Mouse (Mus musculus): ENCODE results near the gene Plce1. TPM values are rescaled to one million over a fixed set of nuclear protein-coding genes. Genes with fewer than 3 reads are reported as not detected.
A peak's percentile ranks its signal among the peaks of the same experiment; 100 is the strongest.

The Plce1 gene
- polyA plus RNA-seq, 1 experiment from 2014 or later, result 5.0 TPM

DNA sequence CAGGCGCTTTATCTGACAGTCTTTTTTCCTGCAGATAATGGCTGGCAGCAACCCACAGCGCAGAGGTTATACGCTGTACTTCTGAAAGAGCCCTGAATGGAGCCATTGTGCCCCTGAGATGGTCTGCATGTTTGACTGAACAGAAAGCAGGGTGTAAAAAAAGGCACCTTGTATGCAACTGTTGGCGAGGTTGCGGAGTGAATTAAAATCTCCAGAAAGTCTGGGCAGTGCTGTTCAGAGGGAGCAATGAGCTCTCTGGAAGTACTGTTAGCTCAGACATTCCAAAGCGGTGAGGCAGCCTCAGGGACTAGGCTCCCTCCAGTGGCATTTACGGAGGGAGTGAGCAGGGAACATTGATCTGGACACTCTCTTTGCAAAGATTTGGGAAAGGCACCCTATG, 2.0 kb upstream of the Plce1 start:
- H3K27me3 ChIP-seq (ENCODE audit: insufficient read depth, poor library complexity, severe bottlenecking), result peaks cover 38% of the 10 kb centered on the region
- WGBS, result 10% methylated on average over 7 of the region's 7 CpGs
- H3K27ac ChIP-seq, result peak overlapping the region; percentile 71
- H3K4me1 ChIP-seq (replicated peaks), result peaks cover 62% of the 10 kb centered on the region
- peak; percentile 62 for DNase-seq (ENCODE audit: low spot score)
- no peaks in the 10 kb centered on the region for H3K9me3 ChIP-seq
- no peaks in the 10 kb centered on the region for H3K36me3 ChIP-seq
- H3K4me3 ChIP-seq, result peak overlapping the region; percentile 9

GRCm38 (mm10) chr19:38479473-38479872, 1.4 kb upstream of the Plce1 start:
- Histone ChIP-seq H3K27me3 (ENCODE audit: insufficient read depth, poor library complexity, severe bottlenecking) (peaks cover 40% of the 10 kb centered on the region), H3K4me1 (replicated peaks) (peaks cover 62% of the 10 kb centered on the region), H3K4me3 (0 out of 2 replicates have a peak overlapping the region, but pooled peaks have one; percentile 9), H3K27ac (peak overlapping the region; percentile 92), H3K36me3 (no peaks in the 10 kb centered on the region), H3K9me3 (no peaks in the 10 kb centered on the region)
- no peak for DNase-seq (ENCODE audit: low spot score)
- WGBS, result 80% methylated on average over 5 of the region's 5 CpGs

DNA sequence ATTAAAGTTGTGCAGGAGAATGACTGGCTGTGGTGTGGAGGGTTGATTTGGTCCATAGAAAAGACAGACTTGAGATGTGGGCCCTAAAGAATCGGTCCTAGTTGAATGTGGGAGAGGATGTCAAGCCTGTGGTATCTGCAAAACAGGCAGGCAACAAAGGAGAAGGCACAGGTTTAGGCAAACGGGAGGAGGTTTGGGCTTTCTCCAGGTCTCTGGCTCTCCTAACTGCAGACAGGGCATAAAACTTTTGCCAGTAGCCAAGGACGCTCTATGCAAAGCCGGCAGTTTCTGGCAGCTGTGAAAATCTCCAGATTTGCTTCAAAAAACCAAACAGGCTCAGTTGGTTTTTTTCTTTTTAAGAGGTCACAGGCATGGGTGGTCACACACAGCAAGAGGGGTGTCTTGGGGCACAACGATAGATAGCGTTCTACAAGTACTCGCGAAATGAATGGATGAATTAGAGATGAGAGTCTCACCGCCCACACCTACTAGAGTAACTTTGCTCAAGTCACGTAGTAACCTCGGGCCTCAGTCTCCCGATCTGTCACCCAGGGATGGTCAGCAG, 671 bp upstream of the Plce1 start:
- Histone ChIP-seq H3K27me3 (ENCODE audit: insufficient read depth, poor library complexity, severe bottlenecking) (peaks cover 40% of the 10 kb centered on the region), H3K4me1 (replicated peaks) (peaks cover 69% of the 10 kb centered on the region), H3K27ac (peak overlapping the region; percentile 92), H3K9me3 (no peaks in the 10 kb centered on the region), H3K4me3 (peak overlapping the region; percentile 82), H3K36me3 (no peaks in the 10 kb centered on the region)
- no peak for DNase-seq (ENCODE audit: low spot score)
- WGBS, result 11% methylated on average over 12 of the region's 12 CpGs

DNA sequence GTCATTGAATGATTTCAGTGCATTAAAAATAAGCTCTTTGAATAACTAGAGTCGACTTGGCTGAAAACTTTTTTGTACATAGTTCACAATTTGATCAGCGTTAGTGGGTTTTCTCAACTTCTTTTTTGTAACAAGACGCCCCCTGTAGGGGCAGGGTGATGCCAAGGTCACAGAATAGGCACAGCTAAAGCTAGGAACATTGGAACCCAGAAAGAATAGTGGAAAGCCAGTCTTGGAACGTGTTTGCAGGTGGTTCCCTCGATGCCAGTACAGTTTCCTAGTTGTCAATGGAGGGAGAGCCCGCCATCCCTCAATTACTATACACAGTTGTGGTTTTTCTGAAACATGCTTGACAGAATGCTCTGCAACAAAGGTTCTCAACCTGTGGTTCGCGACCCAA, 997 bp downstream of the Plce1 start:
- H3K4me1 ChIP-seq (replicated peaks), result peaks cover 85% of the 10 kb centered on the region
- peak overlapping the region; percentile 82 for H3K4me3 ChIP-seq
- 11% methylated on average over 8 of the region's 8 CpGs for WGBS
- peak; percentile 23 for DNase-seq (ENCODE audit: low spot score)
- H3K27me3 ChIP-seq (ENCODE audit: insufficient read depth, poor library complexity, severe bottlenecking), result peaks cover 40% of the 10 kb centered on the region
- no peaks in the 10 kb centered on the region for H3K9me3 ChIP-seq
- H3K27ac ChIP-seq, result peak overlapping the region; percentile 92; the same call in 1 of the 2 replicates
- H3K36me3 ChIP-seq, result no peaks in the 10 kb centered on the region

- Histone ChIP-seq H3K4me1 (replicated peaks) (peaks cover 86% of the 10 kb centered on the region), H3K27me3 (ENCODE audit: insufficient read depth, poor library complexity, severe bottlenecking) (peaks cover 40% of the 10 kb centered on the region)
- 23% methylated on average over 19 of the region's 19 CpGs for WGBS
Measured at GRCm38 (mm10) chr19:38482406-38483181, 1.7 kb downstream of the Plce1 start.

GRCm38 (mm10) chr19:38485779-38486555, 5.1 kb downstream of the Plce1 start:
- Histone ChIP-seq H3K27ac (peak overlapping the region; percentile 79), H3K9me3 (peaks cover 3% of the 10 kb centered on the region; the same call in 1 of the 2 replicates), H3K27me3 (ENCODE audit: insufficient read depth, poor library complexity, severe bottlenecking) (peaks cover 22% of the 10 kb centered on the region), H3K36me3 (no peaks in the 10 kb centered on the region), H3K4me3 (peak overlapping the region; percentile 29; the same call in 1 of the 2 replicates), H3K4me1 (replicated peaks) (peaks cover 67% of the 10 kb centered on the region)
- DNase-seq (ENCODE audit: low spot score), result peak; percentile 40
- 9% methylated on average over 11 of the region's 11 CpGs for WGBS

More at GRCm38 (mm10) chr19:38482406-38483181, 1.7 kb downstream of the Plce1 start:
- peak overlapping the region; percentile 82 for H3K4me3 ChIP-seq
- H3K9me3 ChIP-seq, result no peaks in the 10 kb centered on the region
- H3K36me3 ChIP-seq, result no peaks in the 10 kb centered on the region
- peak; percentile 10 for DNase-seq (ENCODE audit: low spot score)
- H3K27ac ChIP-seq, result peak overlapping the region; percentile 62; the same call in 1 of the 2 replicates

DNA sequence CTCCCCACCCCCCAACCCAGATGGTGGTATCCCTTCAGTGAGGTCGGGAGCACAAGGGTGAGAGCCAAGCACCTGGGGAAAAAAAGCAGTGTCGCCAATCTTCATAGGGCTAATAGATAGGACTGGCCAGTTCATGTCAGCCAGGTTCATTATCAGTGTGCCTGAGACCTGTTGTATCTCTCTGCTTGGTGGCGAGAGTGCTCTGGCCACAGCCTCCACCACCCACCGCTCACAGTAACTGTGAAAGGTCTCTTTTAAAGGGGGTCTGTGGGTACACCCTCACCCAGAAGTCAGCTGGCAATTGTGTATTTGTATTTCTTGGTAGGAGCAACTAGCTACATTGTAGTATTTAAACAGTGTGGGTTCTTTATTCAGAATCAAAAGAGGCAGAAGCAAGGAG, 6.6 kb downstream of the Plce1 start:
- Histone ChIP-seq H3K9me3 (peaks cover 3% of the 10 kb centered on the region; the same call in 1 of the 2 replicates), H3K27ac (peak overlapping the region; percentile 87), H3K4me3 (no peak overlapping the region), H3K4me1 (replicated peaks) (peaks cover 52% of the 10 kb centered on the region), H3K27me3 (ENCODE audit: insufficient read depth, poor library complexity, severe bottlenecking) (peaks cover 17% of the 10 kb centered on the region), H3K36me3 (no peaks in the 10 kb centered on the region)
- DNase-seq (ENCODE audit: low spot score), result peak; percentile 13
- 20% methylated on average over 4 of the region's 4 CpGs for WGBS

DNA sequence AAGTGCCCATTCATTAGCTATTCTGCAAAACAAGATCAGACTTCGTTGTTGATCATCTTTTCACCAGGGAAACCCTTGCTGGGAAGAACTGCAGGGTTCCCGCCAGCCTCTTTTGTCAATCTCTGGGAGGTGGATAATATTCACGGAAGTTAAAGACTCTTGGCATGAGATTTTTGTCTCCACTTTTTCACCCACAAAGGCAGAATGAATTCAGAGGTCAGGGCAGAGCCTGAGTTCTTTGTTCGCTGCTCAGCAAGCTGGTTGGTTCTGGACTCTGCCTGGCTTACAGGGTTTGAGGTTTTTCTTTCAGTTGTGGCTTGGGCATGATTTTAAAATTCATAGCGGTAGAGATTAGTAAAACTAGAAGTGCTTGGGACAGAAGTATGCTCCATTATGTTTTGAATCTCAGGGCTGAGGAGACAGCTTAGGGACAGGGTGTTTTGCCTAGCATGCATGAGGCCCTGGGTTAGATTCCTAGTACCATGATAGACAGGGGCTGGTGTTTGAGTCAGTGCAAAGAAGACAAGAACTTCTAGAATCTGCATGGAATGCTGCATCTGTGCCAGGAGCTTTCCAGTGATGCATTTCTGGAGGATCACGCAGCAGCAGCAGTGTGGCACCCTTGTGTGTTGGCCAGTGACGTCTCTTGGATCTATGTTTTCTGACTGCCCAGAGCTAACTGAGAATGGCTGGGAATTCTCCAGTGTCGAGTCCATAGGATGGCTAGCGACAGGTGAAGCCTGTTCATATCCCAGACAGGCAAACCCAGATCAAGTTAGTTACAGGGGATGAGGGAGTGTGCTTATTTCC, 7.4 kb downstream of the Plce1 start:
- peaks cover 44% of the 10 kb centered on the region for H3K4me1 ChIP-seq (replicated peaks)
- WGBS, result 31% methylated on average over 9 of the region's 9 CpGs
- peaks cover 8% of the 10 kb centered on the region; the same call in 1 of the 2 replicates for H3K27me3 ChIP-seq (ENCODE audit: insufficient read depth, poor library complexity, severe bottlenecking)
- H3K36me3 ChIP-seq, result no peaks in the 10 kb centered on the region
- H3K9me3 ChIP-seq, result peaks cover 3% of the 10 kb centered on the region; the same call in 1 of the 2 replicates
- no peak overlapping the region for H3K4me3 ChIP-seq
- peak; percentile 52 for DNase-seq (ENCODE audit: low spot score)
- H3K27ac ChIP-seq, result peak overlapping the region; percentile 87

GRCm38 (mm10) chr19:38498233-38498632, 17.3 kb downstream of the Plce1 start:
- Histone ChIP-seq H3K4me1 (replicated peaks) (no peaks in the 10 kb centered on the region), H3K9me3 (peaks cover 11% of the 10 kb centered on the region; the same call in 1 of the 2 replicates), H3K4me3 (no peak overlapping the region), H3K27me3 (ENCODE audit: insufficient read depth, poor library complexity, severe bottlenecking) (no peaks in the 10 kb centered on the region), H3K27ac (no peak overlapping the region), H3K36me3 (peaks cover 11% of the 10 kb centered on the region)
- DNase-seq (ENCODE audit: low spot score), result no peak
- WGBS, result 88% methylated on average over 5 of the region's 5 CpGs

- Histone ChIP-seq H3K36me3 (no peaks in the 10 kb centered on the region), H3K4me3 (no peak overlapping the region), H3K4me1 (replicated peaks) (peaks cover 21% of the 10 kb centered on the region), H3K27ac (no peak overlapping the region), H3K9me3 (peaks cover 6% of the 10 kb centered on the region; the same call in 1 of the 2 replicates), H3K27me3 (ENCODE audit: insufficient read depth, poor library complexity, severe bottlenecking) (no peaks in the 10 kb centered on the region)
- WGBS, result 54% methylated on average over 3 of the region's 3 CpGs
- no peak for DNase-seq (ENCODE audit: low spot score)
Measured at GRCm38 (mm10) chr19:38504597-38504996, 23.7 kb downstream of the Plce1 start.

GRCm38 (mm10) chr19:38506131-38506530, 25.2 kb downstream of the Plce1 start:
- 87% methylated on average over 7 of the region's 7 CpGs for WGBS
- DNase-seq (ENCODE audit: low spot score), result no peak
- Histone ChIP-seq H3K27me3 (ENCODE audit: insufficient read depth, poor library complexity, severe bottlenecking) (no peaks in the 10 kb centered on the region), H3K27ac (no peak overlapping the region), H3K4me3 (no peak overlapping the region), H3K4me1 (replicated peaks) (peaks cover 21% of the 10 kb centered on the region), H3K36me3 (no peaks in the 10 kb centered on the region), H3K9me3 (no peaks in the 10 kb centered on the region)

All from hindbrain, embryonic 10.5 days (tissue).